Mouse (Mus musculus) liver, adult 2 months (tissue): Measurements from ENCODE around the gene Ilk.

Experiments used
- CTCF ChIP-seq: fragments of 200-500 bp; IDR thresholded peaks from 2 replicates; pipeline ENCODE4 v1.5.1; 2011; ENCODE audit warnings: low read depth, low read length, control low read depth
- POLR2A ChIP-seq: fragments of 200-500 bp; IDR thresholded peaks from 2 replicates; pipeline ENCODE4 v1.6.1; 2011; ENCODE audit warnings: low read length, control low read depth; ENCODE audit not compliant: insufficient read depth; ENCODE audit errors: extremely low read depth

DNA sequence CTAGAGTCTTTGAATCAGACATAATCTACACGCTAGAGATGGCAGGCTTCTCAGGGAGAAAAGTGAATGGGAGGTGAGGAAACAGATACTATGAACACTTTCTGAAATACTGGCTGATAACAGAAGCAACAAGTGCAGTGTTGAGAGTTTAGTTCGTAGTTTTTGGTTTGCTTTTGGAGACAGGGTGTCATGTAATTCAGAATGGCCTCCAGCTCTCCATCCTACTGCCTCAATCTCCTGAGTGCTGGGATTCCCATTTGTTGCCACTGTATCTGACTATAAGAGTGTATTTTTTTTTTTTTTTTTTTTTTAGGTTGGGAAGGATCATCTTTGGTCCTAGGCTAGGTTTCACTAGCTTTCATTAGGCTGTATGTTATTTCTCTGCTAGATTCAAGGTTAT is 1.9 kb downstream of the Ilk start:
- TF ChIP-seq CTCF, result no peak
- no peak for TF ChIP-seq POLR2A
